Mouse (Mus musculus) NIH3T3 (cell line): ENCODE data around the gene Akain1.
A peak's percentile ranks its signal among the peaks of the same experiment; 100 is the strongest.

Experiments used
- DNase-seq: peaks from one replicate; pipeline ENCODE4 v3.0.0-alpha.2; 2012; ENCODE audit warnings: low read depth

Gene Akain1

DNA sequence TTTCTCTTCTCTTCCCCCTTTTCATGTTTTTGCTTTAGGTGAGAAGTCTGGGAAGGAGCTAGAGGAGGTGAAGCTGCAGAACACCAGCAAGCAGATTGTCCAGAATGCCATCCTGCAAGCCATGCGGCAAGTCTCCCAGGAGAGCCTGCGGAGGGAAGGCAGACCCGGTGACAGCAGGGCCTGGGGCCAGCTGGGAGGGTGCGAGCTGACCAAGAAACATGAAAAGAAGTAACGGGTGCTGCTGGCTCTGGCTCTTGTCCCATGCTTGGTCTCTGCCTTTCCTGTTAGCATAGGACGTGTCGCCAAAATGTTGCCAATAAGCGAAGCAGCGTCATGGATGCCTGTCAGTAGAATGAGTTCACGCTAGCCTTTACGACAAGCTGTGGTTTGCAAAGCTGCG is 48.0 kb downstream of the Akain1 start:
- DNase-seq: no peak

DNA sequence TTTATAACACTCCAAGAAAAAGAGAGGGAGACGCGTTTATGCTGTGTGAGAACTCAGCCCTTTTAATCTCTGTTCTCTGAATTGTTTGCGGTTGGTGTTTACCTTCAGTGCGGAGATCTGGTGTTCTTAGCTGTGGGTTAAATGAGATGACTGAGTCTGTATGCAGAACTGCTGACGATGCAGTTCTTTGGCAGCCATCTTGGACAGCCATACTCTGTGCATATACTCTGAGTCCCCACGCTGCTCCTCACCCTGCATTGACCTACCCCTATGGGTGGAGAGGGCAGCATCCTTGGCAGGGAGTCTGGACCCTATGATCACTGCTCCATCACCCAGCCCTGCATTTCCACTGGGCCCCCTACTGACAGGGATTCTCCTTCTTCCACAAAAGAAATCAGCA is 48.8 kb downstream of the Akain1 start:
- DNase-seq: no peak

DNA sequence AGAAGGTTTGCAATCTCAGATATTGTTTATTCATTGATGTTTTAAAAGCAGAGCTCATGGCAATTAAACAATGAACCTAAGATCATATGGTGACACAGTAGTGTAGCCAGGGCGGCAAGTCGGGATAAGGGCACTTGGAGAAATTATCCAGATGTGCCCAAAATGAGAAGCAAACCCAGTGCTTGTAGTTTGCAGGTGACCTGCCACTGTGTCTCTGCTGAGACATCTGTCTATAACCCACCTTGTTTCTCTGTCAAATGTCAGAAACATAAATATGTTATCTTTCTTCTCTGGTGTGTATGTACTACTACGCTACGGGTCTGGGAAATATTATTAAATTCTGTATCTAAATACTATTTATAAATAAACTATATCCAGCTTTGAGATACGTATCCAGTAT is 49.7 kb downstream of the Akain1 start:
- DNase-seq: no peak

DNA sequence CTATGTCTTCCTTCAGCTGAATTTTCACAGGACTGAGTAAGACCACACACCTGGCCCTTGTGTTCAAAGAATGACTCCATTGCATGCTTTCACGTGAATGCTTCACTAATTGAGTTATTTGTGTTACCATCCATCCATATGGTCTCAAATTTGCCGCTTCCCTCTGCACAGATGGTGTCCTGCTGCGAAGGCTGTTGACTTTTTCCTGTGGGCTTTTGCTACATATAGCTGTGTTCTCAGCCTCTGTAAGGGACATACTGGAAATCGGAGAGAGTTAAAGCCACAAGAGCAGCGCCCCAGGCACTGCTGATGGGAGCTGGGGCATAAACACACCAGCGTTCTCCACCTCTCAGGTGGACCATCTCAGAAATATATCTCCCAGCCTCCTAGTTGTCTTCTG is 53.2 kb downstream of the Akain1 start:
- no peak for DNase-seq

DNA sequence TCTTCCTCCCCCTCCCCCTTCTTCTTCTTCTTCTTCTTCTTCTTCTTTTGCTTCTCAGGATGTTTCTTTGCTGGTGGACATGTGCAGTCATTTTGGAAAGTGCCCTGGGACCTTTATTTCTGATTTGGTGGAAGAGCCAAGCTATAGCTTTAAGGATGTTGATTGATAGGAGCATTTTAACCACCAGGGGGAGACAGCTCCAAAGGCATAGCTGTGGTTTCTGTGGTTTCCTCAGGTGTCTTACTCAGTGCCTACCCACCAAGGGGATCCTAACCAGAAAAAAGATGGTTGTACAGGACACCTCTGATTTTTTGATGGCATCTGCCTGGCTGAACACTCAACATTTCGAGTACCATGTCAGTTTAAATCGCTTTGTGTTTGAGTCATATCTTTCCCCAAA is 56.4 kb downstream of the Akain1 start:
- DNase-seq: peak; percentile 62

DNA sequence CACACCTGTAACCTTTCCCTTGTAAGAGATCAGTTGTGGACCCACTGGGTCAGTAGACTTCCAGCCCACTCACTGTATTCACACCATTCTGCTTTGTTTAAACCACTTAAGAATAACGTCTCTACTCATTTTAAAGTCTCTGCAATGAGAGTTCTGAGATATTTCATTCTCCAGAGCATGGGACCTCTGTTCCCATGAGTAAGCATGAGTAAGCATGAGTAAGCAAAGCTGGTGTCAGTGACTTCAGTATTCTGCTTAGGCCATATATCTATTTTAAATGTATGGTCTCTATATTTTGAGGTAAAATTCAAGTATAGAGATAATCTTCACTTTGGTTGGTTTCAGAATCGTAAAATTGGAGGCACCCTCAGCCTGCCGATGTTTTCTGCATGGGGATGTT is 57.0 kb downstream of the Akain1 start:
- peak; percentile 21 for DNase-seq

DNA sequence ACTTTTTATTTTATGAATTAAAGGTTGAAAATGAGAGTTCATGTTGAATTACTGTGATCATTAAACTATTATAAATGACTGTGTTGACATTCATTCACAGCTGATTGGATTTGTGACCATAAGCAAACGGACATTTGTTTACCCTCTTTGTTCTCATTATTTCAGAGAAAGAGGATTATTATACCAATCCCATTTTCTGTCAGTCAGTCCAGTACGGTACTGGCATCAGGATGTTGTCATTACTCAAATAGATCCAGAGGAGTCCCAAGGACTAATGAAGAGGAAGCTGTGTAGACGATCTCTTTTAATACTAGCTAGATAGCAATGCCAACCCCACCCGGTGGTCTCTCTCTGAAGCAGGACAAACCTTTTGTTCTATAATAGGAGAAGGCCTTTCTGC is 58.2 kb downstream of the Akain1 start:
- DNase-seq: no peak

DNA sequence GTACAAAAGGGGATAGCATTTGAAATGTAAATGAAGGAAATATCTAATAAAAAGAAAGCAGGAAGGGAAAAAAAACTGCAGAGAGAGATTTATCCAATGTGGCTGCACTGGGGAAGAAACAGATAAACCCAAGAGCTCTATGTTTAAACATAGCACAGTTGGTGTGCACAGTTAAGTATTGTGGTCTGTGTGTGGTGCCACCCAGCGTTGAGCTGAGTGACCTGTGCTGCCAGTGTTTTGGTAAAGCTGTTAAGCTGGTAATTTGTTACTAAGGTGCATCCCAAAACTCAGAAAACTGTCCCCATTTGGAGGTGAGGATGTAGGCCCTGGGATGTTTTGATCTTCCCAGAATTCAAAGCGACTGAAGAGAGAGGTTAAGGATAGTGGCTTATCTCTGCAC is 59.8 kb downstream of the Akain1 start:
- no peak for DNase-seq

DNA sequence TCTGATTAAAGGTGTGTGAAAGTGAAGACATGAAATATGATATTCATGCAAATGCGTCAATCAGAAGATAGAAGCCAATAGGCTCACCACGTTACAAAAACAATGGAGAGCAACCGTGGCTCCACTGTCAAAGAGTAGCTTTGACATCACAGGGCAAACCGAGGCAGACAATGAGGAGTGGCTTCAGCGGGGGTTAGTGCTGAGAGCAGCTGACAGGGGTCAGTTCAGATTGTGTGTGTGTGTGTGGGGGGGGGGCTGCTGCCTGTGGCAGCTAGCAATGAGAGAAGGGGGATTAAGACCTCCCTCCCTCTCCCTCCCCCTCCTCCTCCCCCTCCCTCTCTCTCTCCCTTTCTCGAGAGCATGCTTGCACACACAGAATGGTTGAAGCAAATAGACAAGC is 60.3 kb downstream of the Akain1 start:
- no peak for DNase-seq

DNA sequence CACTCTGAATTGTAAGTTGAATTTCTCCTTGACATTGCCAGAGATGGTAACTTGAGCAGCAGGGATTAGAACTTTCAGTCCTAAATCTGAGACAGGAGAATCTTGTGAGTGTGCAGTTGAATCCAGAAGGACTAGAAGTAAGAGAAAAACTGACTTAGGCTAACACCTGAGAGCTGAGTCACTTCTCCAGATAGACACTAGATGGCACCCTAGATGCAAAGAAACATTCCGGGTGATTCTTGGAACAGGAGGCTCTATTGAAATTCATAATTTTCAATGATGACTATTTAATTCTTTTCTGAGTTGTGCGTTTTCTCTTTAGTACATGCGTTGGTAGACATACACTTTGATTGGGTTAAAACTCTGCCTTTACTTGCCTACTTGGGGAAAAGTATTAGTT is 66.9 kb downstream of the Akain1 start:
- peak; percentile 56 for DNase-seq

DNA sequence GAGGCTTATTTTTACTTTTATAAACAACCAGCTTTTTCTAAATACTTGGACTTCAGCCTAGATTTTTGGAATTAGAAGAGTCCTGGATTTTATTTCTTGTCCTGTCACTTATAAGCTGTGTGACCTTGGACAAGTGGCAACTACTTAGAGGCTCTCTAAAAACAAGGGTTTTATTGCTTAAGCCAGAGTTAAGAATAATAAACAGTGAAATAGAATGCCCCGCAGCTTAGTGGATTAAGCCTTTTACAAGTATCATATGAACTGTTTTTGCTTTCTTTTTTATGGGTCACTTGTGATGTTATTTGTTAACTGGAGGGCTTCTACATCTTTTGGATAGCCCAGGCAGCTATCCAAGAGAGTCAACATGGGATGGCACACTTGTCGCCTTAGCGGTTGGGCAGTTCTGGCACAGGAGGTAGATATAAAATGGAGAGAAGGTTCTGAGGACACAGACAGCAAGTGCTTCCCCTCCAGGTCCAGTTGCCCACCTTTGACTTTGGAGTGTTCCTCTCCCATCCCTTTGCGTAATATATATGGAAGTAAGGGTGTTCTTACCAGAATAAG is 77.3 kb downstream of the Akain1 start:
- no peak for DNase-seq

DNA sequence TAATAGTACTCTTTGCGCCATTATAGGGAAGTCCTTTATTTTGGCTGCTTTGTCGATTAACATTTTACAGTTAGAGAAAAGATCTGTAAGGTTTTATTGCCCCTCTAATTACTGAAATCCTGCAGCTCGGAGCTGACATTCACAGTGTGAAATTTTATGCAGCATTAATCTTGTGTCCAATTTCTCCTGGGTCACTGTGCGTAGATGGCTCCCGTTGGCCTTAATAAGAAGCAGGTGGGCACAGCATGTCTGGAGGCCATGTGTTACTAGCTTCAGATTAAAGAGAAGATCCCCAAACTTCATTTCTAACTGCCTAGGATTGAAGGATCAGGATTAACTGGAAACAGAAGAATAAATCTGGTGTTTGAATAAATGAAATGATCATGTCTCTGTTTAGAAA is 92.3 kb downstream of the Akain1 start:
- DNase-seq: no peak
